Mouse (Mus musculus) brown adipose tissue, adult 24 weeks (tissue): ENCODE results near the gene Scgb3a1. TPM values are rescaled to one million over a fixed set of nuclear protein-coding genes. Genes with fewer than 3 reads are reported as not detected.

Source experiments
- H3K27ac ChIP-seq: fragments of 200-500 bp; replicated peaks from 2 replicates; pipeline ENCODE4 v1.5.1; 2012; ENCODE audit warnings: low read depth, mild to moderate bottlenecking, low read length
- H3K4me1 ChIP-seq: fragments of 200-500 bp; 2 replicates; pipeline ENCODE4 v1.6.1; 2012; ENCODE audit warnings: low read length, mixed read lengths; ENCODE audit not compliant: control insufficient read depth, insufficient read depth, insufficient read length
- H3K4me3 ChIP-seq: fragments of 200-500 bp; 2 replicates; pipeline ENCODE4 v1.5.1; 2012; ENCODE audit warnings: low read depth, mild to moderate bottlenecking, low read length, moderate library complexity; ENCODE audit not compliant: insufficient read depth
- polyA plus RNA-seq: library from polyadenylated mRNA; stranded (reverse); fragments of >200 nt; gene quantifications from 2 replicates; pipeline ENCODE4 v1.2.4, GENCODE M21; 2012; ENCODE audit not compliant: missing spikeins, insufficient read depth, insufficient read length

The Scgb3a1 gene
- polyA plus RNA-seq, 1 experiment, result not detected

GRCm38 (mm10) chr11:49650994-49651761, 12.2 kb upstream of the Scgb3a1 start:
- no peak overlapping the region for H3K4me3 ChIP-seq
- H3K27ac ChIP-seq, result no peak overlapping the region
- peaks cover 2% of the 10 kb centered on the region; the same call in 1 of the 2 replicates for H3K4me1 ChIP-seq

GRCm38 (mm10) chr11:49651762-49652322, 11.6 kb upstream of the Scgb3a1 start:
- H3K4me1 ChIP-seq, result peaks cover 2% of the 10 kb centered on the region; the same call in 1 of the 2 replicates

GRCm38 (mm10) chr11:49652401-49653078, 10.9 kb upstream of the Scgb3a1 start:
- peak overlapping the region; percentile 31; the same call in 1 of the 2 replicates for H3K4me3 ChIP-seq

More at GRCm38 (mm10) chr11:49651762-49652322, 11.6 kb upstream of the Scgb3a1 start:
- Histone ChIP-seq H3K4me3 (no peak overlapping the region), H3K27ac (no peak overlapping the region)

GRCm38 (mm10) chr11:49653079-49653408, 10.4 kb upstream of the Scgb3a1 start:
- H3K4me3 ChIP-seq, result peak overlapping the region; percentile 31; the same call in 1 of the 2 replicates
- peaks cover 2% of the 10 kb centered on the region; the same call in 1 of the 2 replicates for H3K4me1 ChIP-seq

More at GRCm38 (mm10) chr11:49652401-49653078, 10.9 kb upstream of the Scgb3a1 start:
- H3K27ac ChIP-seq, result no peak overlapping the region
- H3K4me1 ChIP-seq, result peaks cover 2% of the 10 kb centered on the region; the same call in 1 of the 2 replicates

GRCm38 (mm10) chr11:49654651-49655050, 8.8 kb upstream of the Scgb3a1 start:
- H3K4me3 ChIP-seq, result no peak overlapping the region
- no peak overlapping the region for H3K27ac ChIP-seq
- peaks cover 14% of the 10 kb centered on the region for H3K4me1 ChIP-seq

More at GRCm38 (mm10) chr11:49653079-49653408, 10.4 kb upstream of the Scgb3a1 start:
- no peak overlapping the region for H3K27ac ChIP-seq

GRCm38 (mm10) chr11:49655501-49655900, 7.9 kb upstream of the Scgb3a1 start:
- peaks cover 15% of the 10 kb centered on the region for H3K4me1 ChIP-seq
- no peak overlapping the region for H3K4me3 ChIP-seq
- no peak overlapping the region for H3K27ac ChIP-seq

GRCm38 (mm10) chr11:49658065-49658464, 5.3 kb upstream of the Scgb3a1 start:
- Histone ChIP-seq H3K4me3 (no peak overlapping the region), H3K27ac (no peak overlapping the region), H3K4me1 (peaks cover 13% of the 10 kb centered on the region)

GRCm38 (mm10) chr11:49658791-49659469, 4.5 kb upstream of the Scgb3a1 start:
- H3K4me3 ChIP-seq, result no peak overlapping the region
- peaks cover 15% of the 10 kb centered on the region for H3K4me1 ChIP-seq
- peak overlapping the region; percentile 28 for H3K27ac ChIP-seq

- Histone ChIP-seq H3K4me3 (no peak overlapping the region), H3K27ac (peak overlapping the region; percentile 28), H3K4me1 (peaks cover 15% of the 10 kb centered on the region)
These were observed 4.0 kb upstream of the Scgb3a1 start for GRCm38 (mm10) chr11:49659470-49659799.

- Histone ChIP-seq H3K4me1 (peaks cover 15% of the 10 kb centered on the region), H3K4me3 (no peak overlapping the region), H3K27ac (no peak overlapping the region)
These were observed 1.1 kb upstream of the Scgb3a1 start for GRCm38 (mm10) chr11:49662292-49662780.

GRCm38 (mm10) chr11:49664262-49665140, 1.1 kb downstream of the Scgb3a1 start:
- Histone ChIP-seq H3K4me3 (no peak overlapping the region), H3K4me1 (peaks cover 4% of the 10 kb centered on the region), H3K27ac (no peak overlapping the region)

- Histone ChIP-seq H3K27ac (no peak overlapping the region), H3K4me3 (no peak overlapping the region), H3K4me1 (peaks cover 2% of the 10 kb centered on the region; the same call in 1 of the 2 replicates)
These were observed 2.1 kb downstream of the Scgb3a1 start for GRCm38 (mm10) chr11:49665462-49665861.

- Histone ChIP-seq H3K4me3 (no peak overlapping the region), H3K4me1 (no peaks in the 10 kb centered on the region), H3K27ac (no peak overlapping the region)
These were observed 10.0 kb downstream of the Scgb3a1 start for GRCm38 (mm10) chr11:49673433-49673832.
